29 mouse cellular contexts compared by ENCODE assay signal in genomic region chr12:28038161-28038911, GRCm38 (mm10).
DNase-seq lines count a peak whose midpoint lies in the region; ATAC-seq and TF ChIP-seq lines count a peak whose summit lies in the region.
"Had no signal": no experiment of that assay in that cellular context is flagged by ENCODE, and none has a peak within 500 bp of the region (broad histone marks: within the 10 kb centered on the region; RNA-seq: fewer than 3 reads in every experiment).

No protein-coding gene starts in this region.

- TF ChIP-seq CTCF in kidney, postnatal 0 days (IDR thresholded peaks at IDR 0.05; ENCODE audit: low read depth): peak; percentile 6; the same call in 1 of the 2 replicates

- H3K9me3 ChIP-seq in kidney, postnatal 0 days (replicated peaks; ENCODE audit: low read length): no peaks in the 10 kb centered on the region
- H3K9me3 ChIP-seq: embryonic facial prominence, embryonic 12.5 days; forebrain, embryonic 10.5 days; forebrain, embryonic 15.5 days; heart, embryonic 13.5 days; limb, embryonic 12.5 days; midbrain, embryonic 13.5 days; stomach, embryonic 15.5 days had no signal

- no peak overlapping the region for H3K4me3 ChIP-seq in kidney, postnatal 0 days (replicated peaks; ENCODE audit: low read depth, low read length)
- H3K4me3 ChIP-seq: embryonic facial prominence, embryonic 12.5 days; forebrain, embryonic 10.5 days; forebrain, embryonic 15.5 days; heart, adult 2 months; heart, embryonic 13.5 days; limb, embryonic 12.5 days; megakaryocyte, embryonic 14.5 days; midbrain, embryonic 13.5 days; stomach, embryonic 15.5 days had no signal

- 75% methylated on average over 7 of the region's 7 CpGs for WGBS in kidney, postnatal 0 days

- no peak overlapping the region for H3K27ac ChIP-seq in kidney, postnatal 0 days
- H3K27ac ChIP-seq: embryonic facial prominence, embryonic 12.5 days; forebrain, embryonic 10.5 days; forebrain, embryonic 15.5 days; heart, adult 2 months; heart, embryonic 13.5 days; hindbrain, embryonic 14.5 days; limb, embryonic 12.5 days; midbrain, embryonic 13.5 days; stomach, embryonic 15.5 days had no signal

- no peak overlapping the region for H3K9ac ChIP-seq in kidney, postnatal 0 days (ENCODE audit: low read depth, low read length)
- H3K9ac ChIP-seq: embryonic facial prominence, embryonic 12.5 days; forebrain, embryonic 15.5 days; heart, embryonic 13.5 days; hindbrain, embryonic 14.5 days; limb, embryonic 12.5 days; midbrain, embryonic 13.5 days; stomach, embryonic 15.5 days had no signal

- H3K27me3 ChIP-seq in kidney, postnatal 0 days (ENCODE audit: insufficient read depth, low read length): no peaks in the 10 kb centered on the region
- H3K27me3 ChIP-seq: embryonic facial prominence, embryonic 12.5 days; forebrain, embryonic 15.5 days; heart, embryonic 13.5 days; limb, embryonic 12.5 days; megakaryocyte, embryonic 14.5 days; midbrain, embryonic 13.5 days; stomach, embryonic 15.5 days had no signal

- no peak for ATAC-seq in kidney, postnatal 0 days (replicated peaks; ENCODE audit: low FRiP score, low read depth)
- ATAC-seq: activated CD4-positive, CD25-positive, alpha-beta regulatory T cell, adult 4 months; forebrain, embryonic 15.5 days; intestine, postnatal 0 days; midbrain, embryonic 13.5 days had no signal

- H3K4me2 ChIP-seq in kidney, postnatal 0 days (ENCODE audit: low read length): no peak overlapping the region
- H3K4me2 ChIP-seq: embryonic facial prominence, embryonic 12.5 days; forebrain, embryonic 15.5 days; heart, embryonic 13.5 days; hindbrain, embryonic 14.5 days; limb, embryonic 12.5 days; liver, embryonic 11.5 days; midbrain, embryonic 13.5 days; stomach, embryonic 15.5 days had no signal

- no peaks in the 10 kb centered on the region for H3K36me3 ChIP-seq in kidney, postnatal 0 days (ENCODE audit: insufficient read depth, low read length)
- H3K36me3 ChIP-seq: embryonic facial prominence, embryonic 12.5 days; forebrain, embryonic 10.5 days; forebrain, embryonic 15.5 days; heart, embryonic 13.5 days; limb, embryonic 12.5 days; midbrain, embryonic 13.5 days; stomach, embryonic 15.5 days had no signal

- no peak for DNase-seq in kidney, postnatal 0 days (ENCODE audit: low spot score)
- DNase-seq in kidney, adult 8-10 months: no peak
- DNase-seq in lung, postnatal 25 days (ENCODE audit: low spot score): peak; percentile 2
- DNase-seq in lung, adult 18-20 months: no peak
- peak; percentile 3 for DNase-seq in adipocyte (ENCODE audit: low spot score)
- DNase-seq in fat pad, adult 2 months (ENCODE audit: extremely low read depth, low read depth, low spot score): peak; percentile 11
- no peak for DNase-seq in retina, postnatal 1 day
- DNase-seq: adrenal gland, postnatal 25 days; B cell, adult 2 months; cerebellum, adult 8-10 months; cerebellum, postnatal 25 days; gastrocnemius, postnatal 36 days; heart, adult 2 months; heart, postnatal 10 days; kidney, postnatal 25 days; right cerebral cortex, postnatal 25 days; thymus, postnatal 14 days had no signal

- no peaks in the 10 kb centered on the region for H3K4me1 ChIP-seq in kidney, postnatal 0 days (replicated peaks; ENCODE audit: insufficient read depth, low read length)
- H3K4me1 ChIP-seq: embryonic facial prominence, embryonic 12.5 days; forebrain, embryonic 10.5 days; forebrain, embryonic 15.5 days; heart, embryonic 13.5 days; limb, embryonic 12.5 days; megakaryocyte, embryonic 14.5 days; midbrain, embryonic 13.5 days; stomach, embryonic 15.5 days had no signal

Comparison
In these comparisons a context has a peak if more than half of its experiments do, and no peak if none do; other contexts are left out.
1. DNase-seq: peak in lung, postnatal 25 days (single experiment), adipocyte (single experiment) and fat pad, adult 2 months (single experiment); none in kidney, postnatal 0 days (single experiment), kidney, adult 8-10 months (0 of 2), lung, adult 18-20 months (0 of 2) and retina, postnatal 1 day (single experiment).